Mouse (Mus musculus) brown adipose tissue, adult 24 weeks (tissue): Measurements from ENCODE around the gene Pdlim7. TPM values are rescaled to one million over a fixed set of nuclear protein-coding genes. Genes with fewer than 3 reads are reported as not detected.

ENCODE experiments used
- H3K27ac ChIP-seq: fragments of 200-500 bp; replicated peaks from 2 replicates; pipeline ENCODE4 v1.5.1; 2012; ENCODE audit warnings: low read depth, mild to moderate bottlenecking, low read length
- H3K4me1 ChIP-seq: fragments of 200-500 bp; 2 replicates; pipeline ENCODE4 v1.6.1; 2012; ENCODE audit warnings: low read length, mixed read lengths; ENCODE audit not compliant: control insufficient read depth, insufficient read depth, insufficient read length
- H3K4me3 ChIP-seq: fragments of 200-500 bp; 2 replicates; pipeline ENCODE4 v1.5.1; 2012; ENCODE audit warnings: low read depth, mild to moderate bottlenecking, low read length, moderate library complexity; ENCODE audit not compliant: insufficient read depth
- polyA plus RNA-seq: library from polyadenylated mRNA; stranded (reverse); fragments of >200 nt; gene quantifications from 2 replicates; pipeline ENCODE4 v1.2.4, GENCODE M21; 2012; ENCODE audit not compliant: missing spikeins, insufficient read depth, insufficient read length

Pdlim7 gene
- polyA plus RNA-seq, result 8.0 and 16.1 TPM in 2 replicates

DNA sequence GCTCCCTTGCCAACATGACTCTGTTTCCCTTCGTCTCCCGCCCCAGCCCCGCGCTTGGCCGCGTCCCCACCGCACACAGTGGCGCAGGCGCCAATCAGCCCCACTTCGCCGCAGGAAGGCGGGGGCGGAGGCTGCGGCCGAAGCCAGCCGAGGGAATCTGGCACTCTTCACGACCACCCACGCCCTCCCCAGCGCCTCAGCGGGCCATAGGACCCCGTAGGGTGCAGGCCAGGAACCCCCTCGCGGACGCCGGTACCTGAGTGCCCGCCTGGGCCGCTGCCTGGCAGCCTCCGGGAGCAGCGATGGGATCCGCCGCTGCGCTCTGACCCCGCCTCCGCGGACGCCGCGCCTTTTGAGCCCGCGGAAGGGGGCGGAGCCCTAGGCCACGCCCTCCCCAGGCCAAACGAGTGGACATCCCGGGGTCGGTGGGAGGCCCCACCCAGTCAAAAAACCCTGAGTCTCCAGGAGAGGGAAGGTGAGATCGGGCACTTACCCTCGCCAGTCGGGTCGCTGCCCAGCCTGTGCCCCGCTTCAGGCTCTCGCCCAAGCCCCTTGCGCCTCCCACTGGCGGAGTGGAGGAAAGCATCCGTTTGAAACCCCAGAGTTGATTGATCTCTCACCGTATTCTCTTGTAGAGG lies at the start of gene Pdlim7:
TSS of gene Pdlim7 (minus strand) at position 566 of the 638 bp plus-strand sequence.
- Histone ChIP-seq H3K27ac (peak within 1 kb of the TSS; percentile 77), H3K4me1 (0 out of 2 replicates have a peak, but pooled peaks cover 5% of the 10 kb centered on the region), H3K4me3 (peak within 1 kb of the TSS; percentile 90)

DNA sequence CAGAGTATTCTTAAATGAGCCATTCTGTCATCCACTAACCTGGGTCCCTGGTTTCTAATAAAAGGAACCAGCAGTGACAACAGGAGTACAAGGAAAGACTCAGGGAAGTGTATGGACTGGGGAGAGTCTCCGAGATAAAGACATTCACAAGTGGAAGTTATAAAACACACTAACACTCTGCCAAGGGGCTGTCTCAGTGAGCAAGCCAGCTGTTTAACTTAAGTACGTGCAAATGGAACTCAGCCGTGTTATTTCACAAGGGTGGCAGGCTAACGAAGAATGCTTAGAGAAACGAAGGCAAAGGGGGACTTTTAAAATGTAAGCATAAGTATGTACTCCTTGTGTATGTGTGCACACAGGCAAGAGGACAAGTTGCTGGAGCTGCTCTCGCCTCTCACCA lies 44.0 kb upstream of the Pdlim7 start:
- H3K4me3 ChIP-seq, result no peak overlapping the region
- H3K27ac ChIP-seq, result no peak overlapping the region
- no peaks in the 10 kb centered on the region for H3K4me1 ChIP-seq

GRCm38 (mm10) chr13:55555921-55556320 lies 42.4 kb upstream of the Pdlim7 start:
- Histone ChIP-seq H3K4me3 (no peak overlapping the region), H3K4me1 (no peaks in the 10 kb centered on the region), H3K27ac (no peak overlapping the region)

GRCm38 (mm10) chr13:55549061-55549460 lies 35.6 kb upstream of the Pdlim7 start:
- Histone ChIP-seq H3K27ac (no peak overlapping the region), H3K4me3 (no peak overlapping the region), H3K4me1 (no peaks in the 10 kb centered on the region)

DNA sequence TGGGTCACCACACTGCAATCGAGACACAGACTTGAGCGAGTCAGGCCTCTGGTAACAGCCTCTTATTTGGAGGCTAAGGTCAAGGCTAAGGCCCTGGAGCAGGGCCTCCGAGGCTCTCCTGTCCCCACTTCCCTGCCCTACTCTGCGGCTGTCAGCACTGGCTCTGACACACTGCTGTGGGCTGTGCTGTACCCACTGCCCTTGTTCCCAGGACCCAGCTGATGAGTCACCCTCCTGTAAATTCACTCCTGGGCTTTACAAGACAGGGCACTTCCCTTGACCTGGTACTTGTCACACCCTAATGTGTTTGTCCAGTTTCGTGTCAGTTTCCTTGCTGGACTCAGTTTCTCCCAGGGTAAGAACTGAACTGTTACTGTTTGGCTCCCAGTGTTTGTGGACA lies 35.0 kb upstream of the Pdlim7 start:
- H3K4me1 ChIP-seq, result no peaks in the 10 kb centered on the region
- no peak overlapping the region for H3K4me3 ChIP-seq
- H3K27ac ChIP-seq, result no peak overlapping the region

DNA sequence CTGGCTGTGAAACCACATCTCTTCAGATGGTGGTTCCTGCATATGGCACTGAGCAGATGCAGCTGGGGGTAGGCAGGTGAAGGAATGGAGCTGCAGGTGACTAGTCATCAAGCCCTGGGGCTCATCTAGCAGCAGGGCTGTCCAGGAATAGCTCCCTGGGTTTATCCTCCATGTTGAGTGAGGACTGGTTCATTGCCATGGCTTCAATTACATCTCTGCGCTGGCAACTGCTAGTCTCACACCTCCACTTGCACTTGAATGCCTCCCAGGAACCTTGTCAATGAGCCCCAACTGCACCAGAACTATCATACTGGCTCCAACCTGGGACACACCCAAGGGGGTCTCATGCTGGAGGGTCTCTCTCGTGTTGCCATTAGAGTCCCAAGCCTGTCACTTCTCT lies 34.4 kb upstream of the Pdlim7 start:
- Histone ChIP-seq H3K4me3 (no peak overlapping the region), H3K27ac (no peak overlapping the region), H3K4me1 (no peaks in the 10 kb centered on the region)

DNA sequence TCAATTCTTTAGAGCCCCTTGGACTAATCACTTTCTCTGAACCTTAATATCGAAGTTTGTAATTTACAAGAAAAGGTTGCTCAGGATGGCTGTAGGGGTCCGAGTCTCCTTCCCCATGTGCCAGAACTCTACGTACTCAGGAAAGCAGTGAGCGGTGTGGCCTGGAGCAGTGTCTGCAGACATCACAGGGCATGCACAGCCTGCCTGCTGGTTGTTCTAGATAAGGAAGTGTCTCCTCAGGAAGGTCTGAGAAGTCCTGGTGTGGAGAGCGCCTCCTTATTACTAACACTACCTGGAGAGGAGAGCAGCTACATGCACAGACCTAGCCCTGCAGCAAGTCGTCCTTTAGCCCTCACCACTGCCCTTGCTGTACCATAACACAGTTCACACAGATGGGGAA lies 31.3 kb upstream of the Pdlim7 start:
- no peaks in the 10 kb centered on the region for H3K4me1 ChIP-seq
- H3K4me3 ChIP-seq, result no peak overlapping the region
- H3K27ac ChIP-seq, result no peak overlapping the region

- Histone ChIP-seq H3K4me3 (no peak overlapping the region), H3K27ac (no peak overlapping the region), H3K4me1 (no peaks in the 10 kb centered on the region)
Observed at GRCm38 (mm10) chr13:55543447-55543846, 30.0 kb upstream of the Pdlim7 start.

GRCm38 (mm10) chr13:55542891-55543290 lies 29.4 kb upstream of the Pdlim7 start:
- Histone ChIP-seq H3K4me1 (no peaks in the 10 kb centered on the region), H3K27ac (no peak overlapping the region), H3K4me3 (no peak overlapping the region)

GRCm38 (mm10) chr13:55540933-55541332 lies 27.5 kb upstream of the Pdlim7 start:
- no peak overlapping the region for H3K27ac ChIP-seq
- H3K4me3 ChIP-seq, result no peak overlapping the region
- no peaks in the 10 kb centered on the region for H3K4me1 ChIP-seq

- no peak within 1 kb of the TSS for H3K27ac ChIP-seq
- H3K4me3 ChIP-seq, result peak within 1 kb of the TSS; percentile 65
- H3K4me1 ChIP-seq, result 0 out of 2 replicates have a peak, but pooled peaks cover 3% of the 10 kb centered on the region
Observed at GRCm38 (mm10) chr13:55536194-55537175, 23.0 kb upstream of the Pdlim7 start, which contains the start of gene Ddx41. Gene Ddx41, minus strand, starts transcription at chr13:55536658.

DNA sequence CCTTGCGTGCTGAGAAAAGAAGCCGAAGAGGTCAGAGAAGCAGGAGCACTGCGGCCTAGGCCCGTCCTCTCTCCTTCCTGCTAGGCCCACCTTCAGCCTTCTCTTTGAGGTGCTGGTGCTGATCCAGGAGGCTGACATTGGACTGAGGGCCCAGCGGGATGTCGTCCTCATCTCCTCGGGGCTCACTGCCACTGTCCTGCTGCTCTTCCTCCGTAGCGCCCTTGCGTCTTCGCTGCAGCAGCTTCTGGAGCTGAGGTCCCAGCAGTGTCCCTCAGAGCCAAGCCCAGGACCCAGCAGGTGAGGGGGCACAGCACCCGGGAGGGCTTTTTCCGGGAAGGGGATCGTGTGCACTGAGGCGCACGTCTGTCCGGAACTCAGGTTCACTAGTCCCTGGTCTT lies 22.3 kb upstream of the Pdlim7 start:
- 0 out of 2 replicates have a peak, but pooled peaks cover 3% of the 10 kb centered on the region for H3K4me1 ChIP-seq
- H3K27ac ChIP-seq, result no peak overlapping the region
- peak overlapping the region; percentile 65 for H3K4me3 ChIP-seq

GRCm38 (mm10) chr13:55535191-55535590 lies 21.7 kb upstream of the Pdlim7 start:
- H3K27ac ChIP-seq, result no peak overlapping the region
- 0 out of 2 replicates have a peak, but pooled peaks cover 3% of the 10 kb centered on the region for H3K4me1 ChIP-seq
- H3K4me3 ChIP-seq, result peak overlapping the region; percentile 65

DNA sequence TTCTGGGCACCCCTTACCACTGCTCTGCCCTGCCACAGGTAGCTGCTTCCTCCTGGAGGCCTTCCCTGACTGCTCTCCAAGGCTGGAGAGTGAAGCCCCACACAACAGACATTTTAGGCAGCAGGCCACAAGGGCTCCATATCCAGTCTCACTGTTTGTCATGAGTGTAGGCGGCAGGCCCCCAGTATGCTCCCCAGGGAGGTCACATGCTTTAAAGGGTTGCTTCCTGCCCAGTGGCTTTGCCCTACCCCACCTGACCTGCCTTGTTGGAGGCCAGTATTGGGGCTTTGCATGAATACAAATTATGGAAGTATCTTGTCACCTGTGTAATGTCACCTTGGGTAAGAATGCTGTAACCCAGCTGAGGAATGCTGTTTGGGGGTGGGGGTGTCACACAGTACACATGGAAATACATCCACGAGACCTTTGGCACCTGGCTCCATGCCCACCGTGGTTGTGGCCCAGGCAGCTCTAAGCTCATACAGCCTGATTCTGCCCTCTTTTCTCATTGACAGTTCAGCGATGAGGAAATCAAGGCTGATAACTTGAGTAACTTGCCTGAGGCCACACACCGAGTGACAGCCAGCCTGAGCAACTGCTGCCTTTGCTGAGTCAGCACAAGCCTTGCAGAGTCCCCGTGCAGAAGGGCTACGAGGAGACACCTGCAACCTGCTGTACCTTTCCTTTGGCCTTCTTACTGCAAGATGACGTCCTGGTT lies 15.9 kb upstream of the Pdlim7 start, which contains the start of gene Dok3:
TSS of gene Dok3 (minus strand) at position 99 of the 718 bp plus-strand sequence.
- Histone ChIP-seq H3K4me3 (peak within 1 kb of the TSS; percentile 53), H3K27ac (peak within 1 kb of the TSS; percentile 56)

More for the DNA sequence above, 15.9 kb upstream of the Pdlim7 start, which contains the start of gene Dok3:
- H3K4me1 ChIP-seq, result peaks cover 7% of the 10 kb centered on the region
